Mouse (Mus musculus): ENCODE results near the gene Shank2. TPM values are rescaled to one million over a fixed set of nuclear protein-coding genes. Genes with fewer than 3 reads are reported as not detected.

Shank2 gene
- 0.81 TPM for polyA plus RNA-seq (2014; fragmentation: Illumina TruSeq; extraction: RNeasy Lipid Tissue Mini Kit (QIAGEN cat#74804); ENCODE audit: insufficient read depth, low read depth, low replicate concordance)

GRCm38 (mm10) chr7:144001628-144002027 lies at the start of gene Shank2:
Gene Shank2 (plus strand): TSS chr7:144001928.

GRCm38 (mm10) chr7:144470545-144471059 lies 468.9 kb downstream of the Shank2 start, which contains the start of gene Cttn:
Gene Cttn (minus strand): TSS chr7:144471009.

Other genes with a start within 250 kb of the Shank2 start
- gene Osbpl5, start 244.9 kb upstream of the Shank2 start, polyA plus RNA-seq (2014; fragmentation: Illumina TruSeq; extraction: RNeasy Lipid Tissue Mini Kit (QIAGEN cat#74804); ENCODE audit: insufficient read depth, low read depth, low replicate concordance): 34.8 TPM
- gene Mrgprg, start 234.9 kb upstream of the Shank2 start, polyA plus RNA-seq (2014; fragmentation: Illumina TruSeq; extraction: RNeasy Lipid Tissue Mini Kit (QIAGEN cat#74804); ENCODE audit: insufficient read depth, low read depth, low replicate concordance): not detected
- 0.99 TPM for gene Mrgpre, start 217.4 kb upstream of the Shank2 start, polyA plus RNA-seq (2014; fragmentation: Illumina TruSeq; extraction: RNeasy Lipid Tissue Mini Kit (QIAGEN cat#74804); ENCODE audit: insufficient read depth, low read depth, low replicate concordance)
- gene Nadsyn1, start 179.1 kb upstream of the Shank2 start, polyA plus RNA-seq (2014; fragmentation: Illumina TruSeq; extraction: RNeasy Lipid Tissue Mini Kit (QIAGEN cat#74804); ENCODE audit: insufficient read depth, low read depth, low replicate concordance): 4.2 TPM
- gene Dhcr7, start 178.8 kb upstream of the Shank2 start, polyA plus RNA-seq (2014; fragmentation: Illumina TruSeq; extraction: RNeasy Lipid Tissue Mini Kit (QIAGEN cat#74804); ENCODE audit: insufficient read depth, low read depth, low replicate concordance): 9.8 TPM
- gene Gm498, start 135.1 kb upstream of the Shank2 start, polyA plus RNA-seq (2014; fragmentation: Illumina TruSeq; extraction: RNeasy Lipid Tissue Mini Kit (QIAGEN cat#74804); ENCODE audit: insufficient read depth, low read depth, low replicate concordance): not detected

All from lung, adult 10 weeks (tissue).